Mouse (Mus musculus): Measurements from ENCODE around the gene Foxn3.
"Not testable (repeated sequence)": the region's sequence is repeated elsewhere in the genome, so short reads cannot be mapped to it uniquely, and the experiment has no call there.

Gene Foxn3

GRCm38 (mm10) chr12:99229973-99230782, 333.2 kb downstream of the Foxn3 start:
- DNase-seq (ENCODE audit: low read depth, low spot score), result peak; percentile 52

GRCm38 (mm10) chr12:99227313-99227952, 335.9 kb downstream of the Foxn3 start:
- DNase-seq (ENCODE audit: low read depth, low spot score), result no peak

GRCm38 (mm10) chr12:99224863-99225603, 338.3 kb downstream of the Foxn3 start:
- DNase-seq (ENCODE audit: low read depth, low spot score), result no peak

- DNase-seq (ENCODE audit: low read depth, low spot score), result no peak
Observed at GRCm38 (mm10) chr12:99221087-99221846, 342.1 kb downstream of the Foxn3 start.

GRCm38 (mm10) chr12:99220333-99220732, 343.0 kb downstream of the Foxn3 start:
- DNase-seq (ENCODE audit: low read depth, low spot score), result peak; percentile 94

- no peak for DNase-seq (ENCODE audit: low read depth, low spot score)
Observed at GRCm38 (mm10) chr12:99219812-99220211, 343.6 kb downstream of the Foxn3 start.

GRCm38 (mm10) chr12:99217145-99217698, 346.2 kb downstream of the Foxn3 start:
- no peak for DNase-seq (ENCODE audit: low read depth, low spot score)

- DNase-seq (ENCODE audit: low read depth, low spot score), result no peak
Observed at GRCm38 (mm10) chr12:99216341-99216761, 347.0 kb downstream of the Foxn3 start.

- no peak for DNase-seq (ENCODE audit: low read depth, low spot score)
Observed at GRCm38 (mm10) chr12:99215521-99216255, 347.7 kb downstream of the Foxn3 start.

GRCm38 (mm10) chr12:99214098-99214497, 349.3 kb downstream of the Foxn3 start:
- no peak for DNase-seq (ENCODE audit: low read depth, low spot score)

GRCm38 (mm10) chr12:99213218-99213617, 350.2 kb downstream of the Foxn3 start:
- no peak for DNase-seq (ENCODE audit: low read depth, low spot score)

GRCm38 (mm10) chr12:99209801-99210200, 353.6 kb downstream of the Foxn3 start:
- no peak for DNase-seq (ENCODE audit: low read depth, low spot score)

- DNase-seq (ENCODE audit: low read depth, low spot score), result no peak
Observed at GRCm38 (mm10) chr12:99208251-99208650, 355.1 kb downstream of the Foxn3 start.

- no peak for DNase-seq (ENCODE audit: low read depth, low spot score)
Observed at GRCm38 (mm10) chr12:99207014-99207612, 356.3 kb downstream of the Foxn3 start.

GRCm38 (mm10) chr12:99205734-99206133, 357.6 kb downstream of the Foxn3 start:
- no peak for DNase-seq (ENCODE audit: low read depth, low spot score)

GRCm38 (mm10) chr12:99199124-99199483, 364.3 kb downstream of the Foxn3 start:
- DNase-seq (ENCODE audit: low read depth, low spot score), result no peak

GRCm38 (mm10) chr12:99198428-99199123, 364.8 kb downstream of the Foxn3 start:
- DNase-seq (ENCODE audit: low read depth, low spot score), result no peak

- DNase-seq (ENCODE audit: low read depth, low spot score), result peak; percentile 23
Observed at GRCm38 (mm10) chr12:99197031-99197430, 366.4 kb downstream of the Foxn3 start.

- DNase-seq (ENCODE audit: low read depth, low spot score), result no peak
Observed at GRCm38 (mm10) chr12:99195655-99196054, 367.7 kb downstream of the Foxn3 start.

- DNase-seq (ENCODE audit: low read depth, low spot score), result not testable (repeated sequence)
Observed at GRCm38 (mm10) chr12:99194120-99194519, 369.3 kb downstream of the Foxn3 start.
